Mouse (Mus musculus) retina, adult 2 months (tissue): ENCODE measurements around the gene Ankrd17.
A peak's percentile ranks its signal among the peaks of the same experiment; 100 is the strongest.

Source experiments
- DNase-seq: peaks from one replicate; pipeline ENCODE4 v3.0.0-alpha.2; 2012; ENCODE audit warnings: low read depth, low spot score

The Ankrd17 gene

DNA sequence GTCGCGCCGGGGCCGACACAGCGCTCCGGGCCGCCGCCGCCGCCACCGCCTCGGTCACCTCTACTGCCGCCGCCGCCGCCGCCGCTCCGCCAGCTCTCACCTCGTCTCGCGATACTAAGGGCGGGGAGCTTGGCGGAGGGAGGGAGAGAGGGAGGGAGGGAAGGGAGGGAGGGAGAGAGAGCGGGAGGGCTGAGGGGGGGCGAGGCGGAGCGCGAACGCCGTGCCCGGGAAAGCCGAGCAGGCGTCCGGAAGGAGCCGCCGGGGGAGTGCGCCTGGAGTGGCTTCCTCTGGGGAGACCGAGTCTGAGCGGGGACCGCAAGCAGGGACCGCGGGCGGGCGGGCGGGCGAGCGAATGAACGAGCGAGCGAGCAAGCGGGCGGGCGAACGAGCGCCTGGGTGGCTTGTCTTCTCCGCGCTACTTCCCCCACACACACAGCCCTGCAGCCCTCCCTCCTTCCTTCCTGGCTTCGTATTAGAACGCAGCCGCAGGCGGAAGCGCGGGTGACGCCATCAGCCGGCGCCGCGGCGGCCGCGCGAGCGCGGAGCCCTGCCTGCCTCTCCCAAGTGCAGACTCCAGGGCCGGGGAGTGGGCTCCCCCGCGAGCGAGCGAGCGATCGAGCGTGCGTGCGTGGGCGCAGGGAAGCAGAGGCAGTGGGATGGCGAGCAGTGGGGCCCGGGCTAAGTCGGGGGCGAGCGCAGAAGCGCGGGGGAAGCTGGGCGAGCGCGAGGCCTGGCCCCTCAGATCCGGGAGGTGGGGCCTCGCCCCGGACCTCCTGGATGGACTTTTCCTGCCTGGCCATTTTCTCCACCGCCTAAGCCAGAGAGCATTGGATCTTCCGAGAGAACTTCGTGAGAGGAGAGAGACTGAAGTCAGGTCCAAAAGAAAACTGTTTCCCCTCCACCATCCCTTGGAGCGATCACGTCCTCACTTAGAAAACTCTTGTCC is at the start of gene Ankrd17:
Ankrd17 (minus strand) TSS at position 457 of the 946 bp plus-strand sequence.
- DNase-seq: peak; percentile 86

DNA sequence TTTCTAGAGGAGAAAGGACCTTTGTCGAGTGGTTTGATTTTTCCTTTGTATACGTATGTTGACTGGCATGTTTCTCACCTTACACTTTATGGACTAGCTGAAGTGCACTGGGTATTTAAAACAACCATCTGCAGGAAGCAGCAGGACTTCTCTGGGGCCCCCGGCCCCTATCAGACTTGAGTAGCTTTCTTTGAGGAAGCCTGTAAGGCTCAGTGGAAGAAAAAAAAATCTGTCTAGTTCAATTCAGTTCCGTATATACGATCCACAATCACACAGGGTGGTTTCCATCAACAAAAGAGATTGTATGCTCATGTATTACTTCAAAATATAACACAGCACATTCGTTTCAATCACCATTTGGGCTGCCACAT is 48.5 kb upstream of the Ankrd17 start:
- no peak for DNase-seq

GRCm38 (mm10) chr5:90414142-90414924 is 48.0 kb upstream of the Ankrd17 start:
- no peak for DNase-seq

- no peak for DNase-seq
These were observed 38.8 kb upstream of the Ankrd17 start for GRCm38 (mm10) chr5:90405210-90405609.

- no peak for DNase-seq
These were observed 30.4 kb upstream of the Ankrd17 start for GRCm38 (mm10) chr5:90396817-90397216.

DNA sequence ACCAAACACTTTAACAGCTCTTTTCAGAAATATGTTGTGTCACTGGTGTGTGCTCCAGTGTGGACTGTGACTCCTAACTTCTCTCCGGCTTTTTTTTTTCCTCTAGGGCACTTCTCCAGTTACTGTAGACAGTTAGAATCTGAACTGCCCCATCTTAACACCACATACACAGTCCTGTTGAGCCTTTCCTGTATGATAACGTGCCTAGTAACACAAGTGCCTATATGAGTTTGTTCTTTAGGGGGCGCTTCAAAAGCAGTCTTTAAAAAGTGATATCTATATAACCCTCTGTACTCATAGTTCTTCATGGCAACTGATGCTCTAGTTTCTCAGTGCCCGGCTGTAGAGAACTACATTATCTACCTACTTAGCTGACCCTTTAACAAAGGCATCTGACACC is 27.9 kb upstream of the Ankrd17 start:
- DNase-seq: no peak

DNA sequence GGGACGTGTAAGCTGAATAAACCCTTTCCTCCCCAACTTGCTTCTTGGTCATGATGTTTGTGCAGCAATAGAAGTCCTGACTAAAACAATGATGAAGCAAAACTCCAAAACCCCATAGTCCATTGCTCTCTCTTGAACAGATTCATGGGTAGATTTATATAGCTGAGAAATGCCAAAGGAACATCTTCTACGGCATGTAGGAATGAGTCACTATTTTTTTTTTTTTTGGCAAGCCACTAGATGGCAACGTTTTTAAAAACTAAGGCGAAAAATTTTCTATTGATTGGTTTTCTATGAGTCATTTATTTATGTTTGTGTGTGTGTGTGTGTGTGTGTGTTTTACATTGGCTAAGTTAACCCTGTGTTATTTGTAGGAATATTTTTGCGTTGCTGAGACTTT is 27.4 kb upstream of the Ankrd17 start:
- no peak for DNase-seq

GRCm38 (mm10) chr5:90383080-90383479 is 16.7 kb upstream of the Ankrd17 start:
- DNase-seq: no peak

DNA sequence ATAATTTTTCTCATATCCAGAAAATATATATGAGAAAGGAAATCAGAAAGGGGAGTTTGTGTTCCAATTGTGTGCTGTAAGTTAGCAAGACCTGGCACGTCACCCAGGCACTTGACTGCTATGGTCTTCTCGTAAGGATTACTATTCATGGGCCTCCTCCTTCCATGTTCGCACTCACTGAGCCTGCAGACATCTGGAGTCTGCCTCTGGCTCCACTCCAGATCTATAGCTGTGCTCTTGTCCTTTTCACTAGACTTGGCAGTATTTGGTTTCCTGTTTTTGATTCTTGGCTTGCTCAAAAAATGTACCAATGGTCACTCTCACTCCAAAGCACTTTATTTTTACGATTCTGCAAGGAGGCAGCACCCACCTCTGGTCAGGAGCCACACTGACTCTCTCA is 15.1 kb upstream of the Ankrd17 start:
- no peak for DNase-seq

GRCm38 (mm10) chr5:90373708-90374107 is 7.3 kb upstream of the Ankrd17 start:
- no peak for DNase-seq

DNA sequence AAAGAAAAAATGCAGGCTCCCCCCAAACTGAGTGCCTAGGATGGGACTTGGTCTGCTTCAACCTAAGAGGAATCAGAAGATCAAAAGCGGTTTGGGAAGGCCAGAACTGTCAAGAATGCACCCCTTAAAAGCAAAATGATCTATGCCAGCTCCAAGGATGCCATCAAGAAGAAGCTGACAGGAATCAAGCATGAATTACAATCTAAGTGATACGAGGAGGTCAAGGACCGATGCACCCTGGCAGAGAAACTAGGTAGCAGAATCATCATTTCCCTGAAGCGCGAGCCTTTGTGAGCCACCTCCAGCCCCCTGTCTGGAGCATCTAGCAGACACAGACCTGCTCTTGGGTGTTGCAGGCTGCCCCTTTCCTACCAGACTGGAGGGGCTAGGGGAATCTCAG is 4.0 kb upstream of the Ankrd17 start:
- no peak for DNase-seq

DNA sequence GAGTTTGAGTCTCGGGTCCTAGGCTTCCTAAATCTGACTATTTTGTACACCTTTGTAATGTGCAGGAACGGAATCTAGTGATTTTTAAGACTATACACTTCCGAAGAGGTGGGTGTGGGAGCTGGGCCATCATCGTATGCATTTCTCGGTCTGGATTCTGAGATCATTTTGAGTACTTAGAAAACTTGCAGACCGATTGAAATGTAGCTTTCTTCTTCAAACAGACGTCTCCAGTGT is 608 bp upstream of the Ankrd17 start, which contains the start of gene Gm9958:
Gm9958 (plus strand) TSS at position 138 of the 237 bp plus-strand sequence.
- no peak for DNase-seq

- DNase-seq: no peak
These were observed 1.0 kb downstream of the Ankrd17 start for GRCm38 (mm10) chr5:90365141-90365951.

- no peak for DNase-seq
These were observed 1.9 kb downstream of the Ankrd17 start for GRCm38 (mm10) chr5:90364526-90364925.

DNA sequence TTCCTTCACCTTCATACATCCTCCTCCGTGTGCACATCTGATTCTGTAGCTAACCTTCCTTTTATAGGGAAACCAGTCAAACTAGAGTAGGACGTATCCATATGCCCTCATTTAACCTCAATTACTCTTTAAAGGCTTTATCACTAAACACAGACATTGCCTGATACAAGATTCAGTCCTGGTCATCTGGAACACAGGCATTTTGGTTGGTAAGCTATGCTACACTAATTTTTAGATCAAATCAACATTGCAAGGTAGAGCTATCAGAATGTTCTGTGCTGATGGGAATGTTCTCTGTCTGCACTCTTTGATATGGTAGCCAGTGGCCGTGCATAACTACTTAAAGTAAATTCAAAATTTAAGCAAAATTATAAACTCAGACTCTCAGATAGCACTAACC is 10.6 kb downstream of the Ankrd17 start:
- DNase-seq: no peak

DNA sequence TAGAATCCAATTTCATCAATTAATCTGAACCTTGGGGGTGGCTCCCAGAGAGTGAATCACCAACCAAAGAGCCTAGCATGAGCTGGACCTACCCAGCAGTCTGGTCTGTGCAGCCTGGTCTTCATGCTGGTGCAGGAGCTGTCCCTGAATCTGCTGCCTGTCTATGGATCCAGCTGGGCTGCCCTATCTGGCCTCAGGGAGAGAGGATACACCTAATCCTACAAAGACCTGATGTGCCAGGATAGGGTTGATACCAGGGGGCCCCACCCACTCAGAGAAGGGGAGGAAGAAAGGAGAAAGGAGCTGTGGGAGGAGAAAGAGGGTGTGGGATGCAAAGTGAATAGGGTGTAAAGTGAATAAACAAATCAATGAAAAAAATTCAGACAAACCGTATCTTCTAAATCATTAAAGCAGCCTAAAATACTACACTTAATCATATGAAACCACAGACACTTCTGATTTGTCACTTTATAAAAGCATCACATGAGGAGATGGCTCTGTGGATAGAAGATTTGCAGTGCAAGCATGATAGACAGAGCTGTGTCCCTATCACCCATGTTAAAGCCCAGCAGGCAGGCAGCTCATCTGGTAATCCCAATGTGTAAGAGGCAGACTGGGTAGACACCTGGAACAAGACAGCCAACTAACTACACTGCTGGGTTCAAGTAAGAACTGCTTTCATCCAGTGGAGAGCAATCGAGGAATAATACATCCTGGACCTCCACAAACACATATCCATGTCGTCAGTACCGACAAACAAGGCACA is 12.6 kb downstream of the Ankrd17 start:
- no peak for DNase-seq

DNA sequence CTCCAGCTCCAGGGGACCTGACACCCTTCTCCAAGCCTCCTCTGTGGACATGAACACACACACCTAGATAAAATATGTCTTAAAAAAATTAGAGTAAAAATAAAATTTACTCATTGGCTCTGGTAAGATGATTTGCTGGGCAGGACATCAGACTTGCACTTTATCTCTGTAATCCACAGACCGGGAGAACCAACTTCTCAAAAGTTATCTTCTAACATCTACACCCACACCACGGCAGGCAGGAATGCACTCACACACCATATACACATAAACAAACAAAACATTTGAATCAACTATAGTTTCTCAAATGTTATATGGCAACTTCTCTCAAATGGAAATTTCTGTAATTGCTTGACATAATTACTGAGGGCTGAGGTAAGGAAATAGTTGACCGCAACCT is 19.5 kb downstream of the Ankrd17 start:
- no peak for DNase-seq

DNA sequence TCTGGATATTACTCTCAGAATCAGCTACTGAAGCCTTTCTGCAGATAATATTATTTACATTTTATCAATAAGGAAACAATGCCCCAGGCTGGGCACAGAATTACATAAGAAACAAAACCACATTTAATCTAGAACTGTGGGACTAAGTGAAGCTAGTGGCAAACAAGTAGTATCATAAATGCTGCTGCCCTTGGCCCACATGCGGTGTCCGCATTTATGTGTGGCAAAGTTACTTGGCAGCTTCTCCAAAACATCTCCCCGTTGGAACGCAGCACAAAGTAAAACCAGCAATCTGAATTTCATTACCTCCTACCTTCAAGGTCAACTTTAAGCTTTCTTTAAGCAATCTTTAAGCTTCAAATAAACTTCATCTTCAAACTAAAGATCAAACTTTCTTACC is 25.5 kb downstream of the Ankrd17 start:
- no peak for DNase-seq

- DNase-seq: no peak
These were observed 26.4 kb downstream of the Ankrd17 start for GRCm38 (mm10) chr5:90339953-90340343.

GRCm38 (mm10) chr5:90339129-90339952 is 27.0 kb downstream of the Ankrd17 start:
- peak; percentile 54 for DNase-seq
